Mouse (Mus musculus): Measurements from ENCODE around the gene Coq8b.

Coq8b gene

DNA sequence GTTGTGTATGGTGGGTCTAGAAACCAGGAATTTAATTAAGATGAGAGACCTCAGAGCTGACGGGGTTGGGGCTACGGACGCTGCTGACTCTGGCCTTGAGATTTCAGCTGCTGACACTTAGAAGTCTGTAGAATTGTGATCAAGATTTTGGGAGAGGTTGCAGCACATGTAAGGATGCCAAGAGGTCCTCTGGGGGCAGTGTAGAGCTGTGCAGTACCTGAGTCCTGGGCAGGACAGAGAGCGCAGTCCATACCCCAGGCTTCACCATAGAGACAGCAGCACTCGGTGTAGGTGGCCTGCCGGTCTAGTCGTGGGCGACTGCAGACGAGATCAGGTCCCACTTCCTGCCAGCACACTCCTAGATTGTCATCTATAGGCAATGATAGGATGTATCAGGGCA, 74.7 kb downstream of the Coq8b start:
- DNase-seq (ENCODE audit: extremely low spot score) = no peak

Data from embryo, embryonic 9.5 days (tissue).